ENCODE assay signal across 9 mouse cellular contexts in genomic region chr1:177708583-177709055, GRCm38 (mm10). TPM values are rescaled to one million over a fixed set of nuclear protein-coding genes. Genes with fewer than 3 reads are reported as not detected.
A peak's percentile ranks its signal among the peaks of the same experiment; 100 is the strongest.
DNase-seq lines count a peak whose midpoint lies in the region; ATAC-seq and TF ChIP-seq lines count a peak whose summit lies in the region.
"Had no signal": no experiment of that assay in that cellular context is flagged by ENCODE, and none has a peak within 500 bp of the region (broad histone marks: within the 10 kb centered on the region; RNA-seq: fewer than 3 reads in every experiment).

No protein-coding gene starts in this region.

- TF ChIP-seq CTCF in embryonic fibroblast, embryonic 13.5 days (IDR thresholded peaks at IDR 0.05; ENCODE audit: borderline replicate concordance, insufficient read depth, low read length), result no peak
- TF ChIP-seq CTCF in stomach, postnatal 0 days (IDR thresholded peaks at IDR 0.05; ENCODE audit: low read depth), result no peak

- WGBS in intestine, embryonic 16.5 days, result 42% methylated on average over 4 of the region's 4 CpGs
- 25% methylated on average over 4 of the region's 4 CpGs for WGBS in stomach, postnatal 0 days
- 63% methylated on average over 4 of the region's 4 CpGs for WGBS in midbrain, embryonic 11.5 days

- H3K4me3 ChIP-seq in megakaryocyte, embryonic 14.5 days (replicated peaks), result peak overlapping the region; percentile 68
- H3K4me3 ChIP-seq in embryonic fibroblast, embryonic 13.5 days (ENCODE audit: insufficient read depth, low read length), result no peak overlapping the region
- no peak overlapping the region for H3K4me3 ChIP-seq in intestine, embryonic 16.5 days (ENCODE audit: low read length)
- H3K4me3 ChIP-seq in stomach, postnatal 0 days (ENCODE audit: low read depth, low read length), result no peak overlapping the region
- no peak overlapping the region for H3K4me3 ChIP-seq in midbrain, embryonic 11.5 days (ENCODE audit: low read depth, low read length)

- H3K9me3 ChIP-seq in megakaryocyte, embryonic 14.5 days, result peaks cover 11% of the 10 kb centered on the region
- H3K9me3 ChIP-seq in intestine, embryonic 16.5 days (ENCODE audit: control insufficient read depth, low read length), result no peaks in the 10 kb centered on the region
- no peaks in the 10 kb centered on the region for H3K9me3 ChIP-seq in stomach, postnatal 0 days (ENCODE audit: control insufficient read depth, low read length)
- H3K9me3 ChIP-seq in midbrain, embryonic 11.5 days (ENCODE audit: control insufficient read depth, low read length), result peaks cover 4% of the 10 kb centered on the region

- no peaks in the 10 kb centered on the region for H3K36me3 ChIP-seq in megakaryocyte, embryonic 14.5 days (replicated peaks; ENCODE audit: low read length)
- H3K36me3 ChIP-seq in intestine, embryonic 16.5 days (ENCODE audit: control insufficient read depth, insufficient read depth, low read length), result no peaks in the 10 kb centered on the region
- no peaks in the 10 kb centered on the region for H3K36me3 ChIP-seq in stomach, postnatal 0 days (ENCODE audit: control insufficient read depth, insufficient read depth, low read length)
- H3K36me3 ChIP-seq in midbrain, embryonic 11.5 days (ENCODE audit: control insufficient read depth, insufficient read depth, low read length), result no peaks in the 10 kb centered on the region

- 0 out of 2 replicates have a peak, but pooled peaks have one; percentile 9 for TF ChIP-seq POLR2A in embryonic fibroblast, embryonic 13.5 days (IDR thresholded peaks at IDR 0.05; ENCODE audit: low read depth, low read length)

- H3K4me1 ChIP-seq in megakaryocyte, embryonic 14.5 days, result peaks cover 32% of the 10 kb centered on the region
- peaks cover 15% of the 10 kb centered on the region for H3K4me1 ChIP-seq in embryonic fibroblast, embryonic 13.5 days (ENCODE audit: control insufficient read depth, insufficient read depth, low read length)
- peaks cover 4% of the 10 kb centered on the region; the same call in 1 of the 2 replicates for H3K4me1 ChIP-seq in intestine, embryonic 16.5 days (ENCODE audit: control insufficient read depth, insufficient read depth, low read length)
- no peaks in the 10 kb centered on the region for H3K4me1 ChIP-seq in stomach, postnatal 0 days (replicated peaks; ENCODE audit: control insufficient read depth, insufficient read depth)
- H3K4me1 ChIP-seq in midbrain, embryonic 11.5 days (ENCODE audit: control insufficient read depth, insufficient read depth, low read length), result no peaks in the 10 kb centered on the region

- DNase-seq in stomach, postnatal 0 days (ENCODE audit: low spot score), result peak; percentile 64
- no peak for DNase-seq in midbrain, embryonic 11.5 days (ENCODE audit: low spot score, missing footprints)
- no peak for DNase-seq in neural tube, embryonic 10.5 days (ENCODE audit: extremely low spot score, low spot score)
- DNase-seq: forebrain, postnatal 0 days had no signal

- ATAC-seq in megakaryocyte, adult 5-6 weeks (ENCODE audit: poor library complexity, severe bottlenecking), result no peak
- ATAC-seq in intestine, embryonic 16.5 days, result peak; percentile 76
- ATAC-seq in stomach, postnatal 0 days (ENCODE audit: low FRiP score, low TSS enrichment), result peak; percentile 79
- no peak for ATAC-seq in midbrain, embryonic 11.5 days (ENCODE audit: low FRiP score)
- ATAC-seq: forebrain, postnatal 0 days had no signal

- no peak overlapping the region for H3K4me2 ChIP-seq in intestine, embryonic 16.5 days (ENCODE audit: low read depth, low read length)
- H3K4me2 ChIP-seq in stomach, postnatal 0 days (replicated peaks; ENCODE audit: low read depth), result no peak overlapping the region
- no peak overlapping the region for H3K4me2 ChIP-seq in midbrain, embryonic 11.5 days

- H3K27me3 ChIP-seq in megakaryocyte, embryonic 14.5 days (replicated peaks), result no peaks in the 10 kb centered on the region
- H3K27me3 ChIP-seq in intestine, embryonic 16.5 days (replicated peaks; ENCODE audit: control insufficient read depth, insufficient read depth, low read length), result no peaks in the 10 kb centered on the region
- H3K27me3 ChIP-seq in stomach, postnatal 0 days (ENCODE audit: control insufficient read depth, insufficient read depth, low read length), result no peaks in the 10 kb centered on the region
- H3K27me3 ChIP-seq in midbrain, embryonic 11.5 days (ENCODE audit: control insufficient read depth, insufficient read depth, low read length), result no peaks in the 10 kb centered on the region

- TF ChIP-seq EP300 in stomach, postnatal 0 days (optimal IDR thresholded peaks at IDR 0.05), result no peak

- H3K27ac ChIP-seq in embryonic fibroblast, embryonic 13.5 days (ENCODE audit: insufficient read depth, low read length), result peak overlapping the region; percentile 94
- peak overlapping the region; percentile 38; the same call in 1 of the 2 replicates for H3K27ac ChIP-seq in intestine, embryonic 16.5 days (ENCODE audit: low read length)
- peak overlapping the region; percentile 40; the same call in 1 of the 2 replicates for H3K27ac ChIP-seq in stomach, postnatal 0 days (replicated peaks)
- no peak overlapping the region for H3K27ac ChIP-seq in midbrain, embryonic 11.5 days (ENCODE audit: low read depth, low read length)
- H3K27ac ChIP-seq: liver, embryonic 14.5 days had no signal

- H3K9ac ChIP-seq in intestine, embryonic 16.5 days (ENCODE audit: low read depth, low read length), result no peak overlapping the region
- H3K9ac ChIP-seq in stomach, postnatal 0 days (ENCODE audit: low read length), result no peak overlapping the region
- H3K9ac ChIP-seq in midbrain, embryonic 11.5 days (ENCODE audit: low read length), result no peak overlapping the region
- H3K9ac ChIP-seq: forebrain, postnatal 0 days; liver, embryonic 14.5 days had no signal

RNA-seq across cellular contexts. Expression of gene 1700016C15Rik, which starts 21.0 kb away (rescaled TPM):
- not detected in 2 replicates for polyA plus RNA-seq in megakaryocyte, embryonic 14.5 days (2012; ENCODE audit: insufficient read depth, low replicate concordance)
- total RNA-seq in megakaryocyte, adult 5-6 weeks (2015), result not detected in 2 replicates
- total RNA-seq in megakaryocyte, adult 5-6 weeks (2017), result not detected in 2 replicates
- not detected in 2 replicates for polyA plus RNA-seq in embryonic fibroblast, embryonic 13.5 days (2011; ENCODE audit: insufficient read length, low read depth, missing spikeins)
- polyA plus RNA-seq in intestine, embryonic 16.5 days (2015; fragmentation: Nextera tagmentation; extraction: Ambion mirVana), result not detected in 2 replicates
- 0.17 TPM in 1 of 2 replicates, not detected in the other for polyA plus RNA-seq in stomach, postnatal 0 days (2015; fragmentation: Nextera tagmentation; extraction: Ambion mirVana)
- polyA plus RNA-seq in midbrain, embryonic 11.5 days (2014; fragmentation: Nextera tagmentation; extraction: Ambion mirVana), result not detected in 2 replicates
- total RNA-seq: forebrain, postnatal 0 days had no signal
- polyA plus RNA-seq: liver, embryonic 14.5 days had no signal

Comparison
In these comparisons a context has a peak if more than half of its experiments do, and no peak if none do; other contexts are left out.
1. ATAC-seq: peak in intestine, embryonic 16.5 days (single experiment) and stomach, postnatal 0 days (single experiment); none in megakaryocyte, adult 5-6 weeks (single experiment) and midbrain, embryonic 11.5 days (single experiment).